Mouse (Mus musculus) heart, postnatal 0 days (tissue): Measurements from ENCODE around the gene Zfr2. TPM values are rescaled to one million over a fixed set of nuclear protein-coding genes. Genes with fewer than 3 reads are reported as not detected.

ENCODE experiments used
- ATAC-seq: fragments of 200-750 bp; cut with Nextera tagmentation; 2 replicates; pipeline ENCODE4 v1.8.0; 2017; ENCODE audit warnings: low read depth, moderate number of reproducible peaks, moderate library complexity; ENCODE audit not compliant: insufficient read depth
- DNase-seq: peaks from one replicate; pipeline ENCODE4 v3.0.0-alpha.2; 2016; ENCODE audit warnings: low spot score
- H3K27ac ChIP-seq: fragments of 300-500 bp; sonication (generic); 2 replicates; pipeline ENCODE4 v1.5.1; 2014; ENCODE audit warnings: low read depth, mild to moderate bottlenecking
- H3K27me3 ChIP-seq: fragments of 300-500 bp; sonication (generic); 2 replicates; pipeline ENCODE4 v1.6.1; 2014; ENCODE audit warnings: low read length, mixed read lengths; ENCODE audit not compliant: control insufficient read depth, insufficient read depth
- H3K36me3 ChIP-seq: fragments of 300-500 bp; sonication (generic); replicated peaks from 2 replicates; pipeline ENCODE4 v1.6.1; 2014; ENCODE audit warnings: low read length, mixed read lengths; ENCODE audit not compliant: control insufficient read depth, insufficient read depth
- H3K4me1 ChIP-seq: fragments of 300-500 bp; sonication (generic); 2 replicates; pipeline ENCODE4 v1.6.1; 2014; ENCODE audit warnings: antibody characterized with exemption; ENCODE audit not compliant: control insufficient read depth, insufficient read depth
- H3K4me2 ChIP-seq: fragments of 300-500 bp; sonication (generic); 2 replicates; pipeline ENCODE4 v1.6.1; 2014; ENCODE audit warnings: low read depth, mild to moderate bottlenecking, low read length, moderate library complexity
- H3K4me3 ChIP-seq: fragments of 300-500 bp; sonication (generic); 2 replicates; pipeline ENCODE4 v1.5.1; 2014; ENCODE audit warnings: low read depth, low read length
- H3K9ac ChIP-seq: fragments of 300-500 bp; sonication (generic); replicated peaks from 2 replicates; pipeline ENCODE4 v1.6.1; 2014; ENCODE audit warnings: low read depth, low read length, mixed read lengths
- H3K9me3 ChIP-seq: fragments of 300-500 bp; sonication (generic); replicated peaks from 2 replicates; pipeline ENCODE4 v1.6.1; 2016; ENCODE audit warnings: low read length; ENCODE audit not compliant: control insufficient read depth
- CTCF ChIP-seq: IDR thresholded peaks from 2 replicates; pipeline ENCODE4 v1.5.1; 2016; ENCODE audit warnings: antibody characterized with exemption, control low read depth, low read depth
- EP300 ChIP-seq: IDR thresholded peaks from 2 replicates; pipeline ENCODE4 v1.6.1; 2016; ENCODE audit warnings: antibody characterized with exemption, low read depth
- WGBS: fragments of 180-500 bp; shearing (Covaris S2); extraction: QIAGEN DNeasy Blood & Tissue Kit; methylation state at CpG from one replicate; pipeline ENCODE4 v1.1.7; 2014; 5-methylcytosine and 5-hydroxymethylcytosine counted together
- polyA plus RNA-seq: library from polyadenylated mRNA; unstranded; fragments of >200 nt; fragmentation: Nextera tagmentation; extraction: Ambion mirVana; gene quantifications from 2 replicates; pipeline ENCODE4 v1.2.1, GENCODE M21; 2015
- total RNA-seq: library from RNA; depleted of rRNA; stranded (reverse); fragments of >200 nt; gene quantifications from 2 replicates; pipeline ENCODE4 v1.2.3, GENCODE M21; 2014; ENCODE audit warnings: low replicate concordance

Zfr2 gene
- total and polyA plus RNA-seq, 2 experiments from 2014 or later: 2.2 to 10.2 TPM

GRCm38 (mm10) chr10:81294442-81294841 is 61.5 kb downstream of the Zfr2 start:
- TF ChIP-seq EP300 (no peak), CTCF (no peak)
- peak overlapping the region; percentile 62 for H3K4me3 ChIP-seq
- H3K9ac ChIP-seq: peak overlapping the region; percentile 60; the same call in 1 of the 2 replicates
- no peak for ATAC-seq
- no peak overlapping the region for H3K27ac ChIP-seq
- H3K4me2 ChIP-seq: peak overlapping the region; percentile 73
- no peaks in the 10 kb centered on the region for H3K36me3 ChIP-seq
- WGBS: 43% methylated on average over 8 of the region's 8 CpGs
- no peak for DNase-seq
- H3K4me1 ChIP-seq: peaks cover 40% of the 10 kb centered on the region
- H3K9me3 ChIP-seq: no peaks in the 10 kb centered on the region
- H3K27me3 ChIP-seq: peaks cover 13% of the 10 kb centered on the region; the same call in 1 of the 2 replicates

GRCm38 (mm10) chr10:81295185-81295584 is 62.2 kb downstream of the Zfr2 start:
- no peaks in the 10 kb centered on the region for H3K9me3 ChIP-seq
- 91% methylated on average over 6 of the region's 6 CpGs for WGBS
- DNase-seq (no peak), ATAC-seq (no peak)
- no peak overlapping the region for H3K4me2 ChIP-seq
- H3K4me3 ChIP-seq: no peak overlapping the region
- no peaks in the 10 kb centered on the region for H3K36me3 ChIP-seq
- peaks cover 47% of the 10 kb centered on the region for H3K4me1 ChIP-seq
- TF ChIP-seq CTCF (no peak), EP300 (no peak)
- no peak overlapping the region for H3K27ac ChIP-seq
- peaks cover 8% of the 10 kb centered on the region; the same call in 1 of the 2 replicates for H3K27me3 ChIP-seq
- H3K9ac ChIP-seq: no peak overlapping the region

- DNase-seq (no peak), ATAC-seq (no peak)
- H3K36me3 ChIP-seq: no peaks in the 10 kb centered on the region
- no peak overlapping the region for H3K4me3 ChIP-seq
- TF ChIP-seq CTCF (no peak), EP300 (no peak)
- no peaks in the 10 kb centered on the region for H3K27me3 ChIP-seq
- no peaks in the 10 kb centered on the region for H3K9me3 ChIP-seq
- H3K4me1 ChIP-seq: peaks cover 62% of the 10 kb centered on the region
- H3K4me2 ChIP-seq: peak overlapping the region; percentile 32; the same call in 1 of the 2 replicates
- peak overlapping the region; percentile 82 for H3K27ac ChIP-seq
- H3K9ac ChIP-seq: 0 out of 2 replicates have a peak overlapping the region, but pooled peaks have one; percentile 20
- 78% methylated on average over 6 of the region's 6 CpGs for WGBS
Observed at GRCm38 (mm10) chr10:81297246-81297645, 64.3 kb downstream of the Zfr2 start.

GRCm38 (mm10) chr10:81297845-81298244 is 64.9 kb downstream of the Zfr2 start:
- H3K4me1 ChIP-seq: peaks cover 68% of the 10 kb centered on the region
- H3K27ac ChIP-seq: peak overlapping the region; percentile 82
- TF ChIP-seq EP300 (no peak), CTCF (no peak)
- ATAC-seq: peak; percentile 27
- no peaks in the 10 kb centered on the region for H3K36me3 ChIP-seq
- no peak overlapping the region for H3K4me3 ChIP-seq
- DNase-seq: no peak
- no peaks in the 10 kb centered on the region for H3K27me3 ChIP-seq
- H3K9me3 ChIP-seq: no peaks in the 10 kb centered on the region
- peak overlapping the region; percentile 32 for H3K4me2 ChIP-seq
- WGBS: 23% methylated on average over 10 of the region's 10 CpGs
- 0 out of 2 replicates have a peak overlapping the region, but pooled peaks have one; percentile 20 for H3K9ac ChIP-seq

GRCm38 (mm10) chr10:81298369-81299100 is 65.6 kb downstream of the Zfr2 start:
- Histone ChIP-seq H3K9ac (no peak overlapping the region), H3K4me1 (peaks cover 74% of the 10 kb centered on the region), H3K4me3 (no peak overlapping the region), H3K27ac (peak overlapping the region; percentile 82), H3K27me3 (no peaks in the 10 kb centered on the region), H3K36me3 (no peaks in the 10 kb centered on the region), H3K9me3 (no peaks in the 10 kb centered on the region), H3K4me2 (no peak overlapping the region; the same call in 1 of the 2 replicates)
- TF ChIP-seq CTCF (no peak), EP300 (0 out of 2 replicates have a peak, but pooled peaks have one; percentile 27)
- WGBS: 87% methylated on average over 17 of the region's 17 CpGs
- DNase-seq (no peak), ATAC-seq (no peak)
